Mouse (Mus musculus): ENCODE measurements around the gene Lcn5. TPM values are rescaled to one million over a fixed set of nuclear protein-coding genes. Genes with fewer than 3 reads are reported as not detected.
"Not testable (repeated sequence)": the region's sequence is repeated elsewhere in the genome, so short reads cannot be mapped to it uniquely, and the experiment has no call there.

Lcn5 gene
- polyA plus RNA-seq, 1 experiment from 2014 or later, result not detected

DNA sequence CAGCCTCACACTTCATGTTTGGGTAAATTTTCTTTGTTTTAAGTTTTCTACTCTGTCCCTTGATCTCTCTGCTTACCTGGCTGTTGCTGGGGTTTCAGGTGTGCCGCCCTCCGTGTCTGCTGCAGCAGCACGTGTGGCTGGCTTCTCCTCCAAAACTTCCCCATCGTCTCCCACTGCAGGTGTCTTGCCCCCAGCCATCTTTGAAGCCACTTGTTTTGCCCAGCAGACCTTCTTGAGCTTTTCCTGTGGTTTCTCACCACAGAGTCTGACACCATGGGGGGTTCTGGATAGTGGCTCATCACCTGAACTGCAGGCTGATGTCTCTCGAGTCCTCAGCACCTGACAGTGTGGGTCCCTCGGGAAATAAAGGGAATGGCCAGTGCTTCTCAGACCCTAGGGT is 21.8 kb downstream of the Lcn5 start:
- Histone ChIP-seq H3K4me2 (no peak overlapping the region), H3K27ac (no peak overlapping the region), H3K36me3 (no peaks in the 10 kb centered on the region), H3K4me1 (replicated peaks) (0 out of 2 replicates have a peak, but pooled peaks cover 2% of the 10 kb centered on the region), H3K9me3 (no peaks in the 10 kb centered on the region), H3K4me3 (replicated peaks) (no peak overlapping the region), H3K27me3 (peaks cover 3% of the 10 kb centered on the region; the same call in 1 of the 2 replicates), H3K9ac (replicated peaks) (no peak overlapping the region)
- WGBS, result 87% methylated on average over 6 of the region's 6 CpGs
- ATAC-seq (ENCODE audit: insufficient number of reproducible peaks, insufficient read depth, low FRiP score, low TSS enrichment, low read depth), result no peak

DNA sequence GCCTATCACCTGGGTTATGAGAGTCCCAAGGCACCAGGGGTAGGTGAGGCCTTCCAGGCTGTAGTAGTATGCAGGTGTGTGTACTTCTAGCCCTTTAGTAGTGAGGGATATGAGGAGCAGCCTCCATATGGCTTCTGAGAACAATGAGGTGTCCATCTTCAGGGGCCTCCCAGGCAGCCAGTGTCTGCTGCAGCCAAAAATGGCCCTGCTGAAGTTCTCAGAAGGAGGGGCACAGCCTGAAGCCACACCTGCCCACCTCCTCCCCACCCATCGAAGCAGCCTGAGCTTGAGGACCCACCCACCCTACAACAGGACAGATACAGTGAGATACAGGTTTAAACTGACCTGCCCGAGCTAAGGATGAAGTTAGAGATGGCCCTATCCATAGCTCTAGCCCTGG is 24.7 kb downstream of the Lcn5 start, which contains the start of gene Lcn10:
Lcn10 (plus strand) TSS at position 301 of the 400 bp plus-strand sequence.
- no peaks in the 10 kb centered on the region for H3K4me1 ChIP-seq (replicated peaks)
- H3K27ac ChIP-seq, result no peak within 1 kb of the TSS
- H3K4me3 ChIP-seq (replicated peaks), result no peak within 1 kb of the TSS
- no peak for ATAC-seq (ENCODE audit: insufficient number of reproducible peaks, insufficient read depth, low FRiP score, low TSS enrichment, low read depth)
- H3K9ac ChIP-seq (replicated peaks), result no peak within 1 kb of the TSS
- WGBS, result 76% methylated on average over 2 of the region's 2 CpGs
- no peak within 1 kb of the TSS for H3K4me2 ChIP-seq
- peaks cover 3% of the 10 kb centered on the region; the same call in 1 of the 2 replicates for H3K27me3 ChIP-seq
- H3K9me3 ChIP-seq, result no peaks in the 10 kb centered on the region
- no peaks in the 10 kb centered on the region for H3K36me3 ChIP-seq

DNA sequence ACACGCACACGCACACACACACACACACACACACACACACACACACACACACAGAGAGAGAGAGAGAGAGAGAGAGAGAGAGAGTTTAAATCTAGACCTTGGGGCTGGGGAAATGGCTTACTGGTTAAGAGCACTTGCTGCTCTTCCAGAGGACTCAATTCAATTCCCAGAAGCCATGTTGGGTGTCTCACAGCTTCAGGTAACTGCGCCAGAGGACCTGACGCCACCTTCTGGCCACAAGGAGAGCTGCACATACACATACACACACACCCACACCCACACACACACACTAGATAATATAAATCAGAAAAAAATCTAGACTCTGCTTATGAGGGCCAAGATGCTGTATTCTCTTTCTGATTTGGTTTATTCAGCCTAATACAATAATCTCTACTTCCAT is 29.2 kb downstream of the Lcn5 start:
- no peaks in the 10 kb centered on the region for H3K36me3 ChIP-seq
- no peak for ATAC-seq (ENCODE audit: insufficient number of reproducible peaks, insufficient read depth, low FRiP score, low TSS enrichment, low read depth)
- 71% methylated on average over 4 of the region's 4 CpGs for WGBS

DNA sequence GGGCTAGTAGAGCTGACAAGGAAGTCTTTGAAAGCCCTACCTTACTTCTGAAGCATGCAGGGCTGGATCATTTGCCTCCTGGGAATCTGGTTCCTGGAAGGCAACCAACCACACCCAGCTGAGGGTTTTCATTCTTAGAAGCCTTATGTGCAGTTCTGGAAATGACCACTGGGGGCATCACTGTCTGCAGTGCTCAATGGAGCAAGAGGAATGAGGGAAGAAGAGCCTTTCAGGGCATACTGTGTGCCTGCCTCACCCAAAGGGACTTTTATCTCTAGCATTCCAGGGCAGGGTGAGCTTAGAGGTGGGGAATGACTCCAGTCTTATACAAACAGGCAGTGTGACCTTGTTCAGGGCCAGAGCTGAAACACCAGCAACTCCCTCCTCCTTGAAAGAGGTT is 36.9 kb downstream of the Lcn5 start:
- Histone ChIP-seq H3K4me1 (replicated peaks) (no peaks in the 10 kb centered on the region), H3K4me3 (replicated peaks) (no peak overlapping the region), H3K9ac (replicated peaks) (no peak overlapping the region), H3K36me3 (no peaks in the 10 kb centered on the region), H3K27ac (no peak overlapping the region), H3K27me3 (no peaks in the 10 kb centered on the region; the same call in 1 of the 2 replicates), H3K4me2 (no peak overlapping the region), H3K9me3 (no peaks in the 10 kb centered on the region)
- ATAC-seq (ENCODE audit: insufficient number of reproducible peaks, insufficient read depth, low FRiP score, low TSS enrichment, low read depth), result no peak

More for the DNA sequence above, 29.2 kb downstream of the Lcn5 start:
- Histone ChIP-seq H3K9ac (replicated peaks) (no peak overlapping the region), H3K4me3 (replicated peaks) (no peak overlapping the region), H3K27me3 (no peaks in the 10 kb centered on the region), H3K4me2 (no peak overlapping the region), H3K4me1 (replicated peaks) (no peaks in the 10 kb centered on the region), H3K9me3 (no peaks in the 10 kb centered on the region), H3K27ac (no peak overlapping the region)

DNA sequence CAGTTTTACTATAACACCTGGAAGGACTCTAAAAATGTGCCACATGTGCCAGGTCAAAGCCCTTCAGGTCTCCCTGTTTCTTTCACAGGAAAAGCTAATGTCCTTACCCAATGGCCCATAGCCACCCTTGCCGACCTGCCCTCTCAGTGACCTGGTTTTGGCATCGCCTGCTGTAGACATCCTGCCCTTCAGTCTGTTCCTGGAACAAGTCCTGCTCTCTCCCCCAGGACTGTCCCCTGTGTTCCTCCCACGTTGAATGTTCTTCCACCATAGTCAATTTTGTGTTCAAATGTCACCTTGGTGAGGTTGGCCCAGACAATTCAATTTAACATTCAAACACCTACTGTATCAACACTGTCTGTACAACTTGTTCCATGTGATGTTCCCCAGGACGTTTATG is 39.2 kb downstream of the Lcn5 start:
- H3K4me1 ChIP-seq (replicated peaks), result no peaks in the 10 kb centered on the region
- 66% methylated on average over 4 of the region's 4 CpGs for WGBS
- no peaks in the 10 kb centered on the region; the same call in 1 of the 2 replicates for H3K27me3 ChIP-seq
- H3K27ac ChIP-seq, result no peak overlapping the region
- H3K4me3 ChIP-seq (replicated peaks), result no peak overlapping the region
- no peaks in the 10 kb centered on the region for H3K9me3 ChIP-seq
- no peak for ATAC-seq (ENCODE audit: insufficient number of reproducible peaks, insufficient read depth, low FRiP score, low TSS enrichment, low read depth)
- no peak overlapping the region for H3K9ac ChIP-seq (replicated peaks)
- H3K36me3 ChIP-seq, result no peaks in the 10 kb centered on the region
- no peak overlapping the region for H3K4me2 ChIP-seq

DNA sequence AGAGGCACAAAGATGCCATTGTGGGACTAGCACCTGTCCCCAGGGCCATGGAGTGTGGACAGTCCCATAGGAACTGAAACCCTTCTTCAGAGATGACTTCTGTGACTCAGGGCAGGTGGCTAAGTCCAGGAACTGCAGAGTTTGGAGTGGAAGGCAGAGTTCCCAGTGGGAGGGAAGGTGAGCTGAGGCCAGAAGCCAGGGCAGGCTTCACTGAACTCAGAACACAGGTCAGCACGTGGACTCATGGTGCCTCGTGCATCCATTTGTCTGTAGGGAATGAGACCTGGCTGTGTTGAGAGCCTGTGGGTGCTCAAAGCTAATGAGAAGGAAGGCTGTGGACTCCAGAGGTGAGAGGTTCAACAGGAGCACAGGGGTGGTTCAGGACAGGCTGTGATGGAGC is 40.9 kb downstream of the Lcn5 start:
- no peak overlapping the region for H3K4me2 ChIP-seq
- H3K27ac ChIP-seq, result no peak overlapping the region; the same call in 1 of the 2 replicates
- WGBS, result 85% methylated on average over 2 of the region's 2 CpGs
- H3K4me3 ChIP-seq (replicated peaks), result no peak overlapping the region
- H3K36me3 ChIP-seq, result no peaks in the 10 kb centered on the region
- no peak for ATAC-seq (ENCODE audit: insufficient number of reproducible peaks, insufficient read depth, low FRiP score, low TSS enrichment, low read depth)
- H3K27me3 ChIP-seq, result no peaks in the 10 kb centered on the region; the same call in 1 of the 2 replicates
- no peaks in the 10 kb centered on the region for H3K4me1 ChIP-seq (replicated peaks)
- no peak overlapping the region for H3K9ac ChIP-seq (replicated peaks)
- H3K9me3 ChIP-seq, result no peaks in the 10 kb centered on the region

DNA sequence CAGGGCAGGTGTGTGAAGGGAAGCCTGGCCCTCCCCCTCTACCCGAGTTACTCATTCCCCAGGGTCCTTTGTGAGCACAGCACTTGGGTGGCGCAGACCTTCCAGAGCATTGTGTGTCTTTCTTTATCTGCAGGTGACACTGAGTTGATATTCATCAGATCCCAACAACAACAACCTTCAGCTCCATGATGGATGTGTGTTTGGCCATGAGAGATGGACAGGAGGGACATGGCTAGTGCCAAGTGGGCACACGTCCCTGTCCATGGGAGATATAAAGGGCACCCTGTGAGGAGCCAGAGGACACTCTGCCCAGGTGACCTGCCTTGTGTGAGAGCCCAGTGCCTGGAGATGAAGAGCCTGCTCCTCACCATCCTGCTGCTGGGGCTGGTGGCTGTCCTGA is 42.0 kb downstream of the Lcn5 start, which contains the start of gene Obp2a:
Obp2a (plus strand) TSS at position 301 of the 400 bp plus-strand sequence.
- H3K27ac ChIP-seq; ATAC-seq (ENCODE audit: insufficient number of reproducible peaks, insufficient read depth, low FRiP score, low TSS enrichment, low read depth): not testable (repeated sequence)
- 82% methylated on average over 3 of the region's 3 CpGs for WGBS

DNA sequence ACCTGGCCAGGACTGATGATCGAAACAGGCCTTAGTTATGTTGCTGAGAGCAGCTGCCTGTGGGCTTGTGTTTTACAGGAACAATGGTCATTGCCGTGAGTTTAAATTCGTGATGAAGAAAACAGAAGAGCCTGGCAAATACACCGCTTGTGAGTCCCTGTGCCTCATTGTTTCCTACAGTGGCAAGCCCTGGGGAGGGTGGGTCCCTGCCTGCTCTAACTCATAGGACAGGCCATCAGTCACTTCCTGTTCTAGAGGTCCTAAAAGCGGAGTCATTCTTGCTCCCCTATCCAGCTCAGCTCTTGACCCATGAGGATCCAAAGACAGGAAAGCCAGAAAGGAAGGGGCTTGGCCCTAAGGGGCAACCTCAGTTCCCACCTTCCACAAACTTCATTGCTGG is 43.2 kb downstream of the Lcn5 start:
- ATAC-seq (ENCODE audit: insufficient number of reproducible peaks, insufficient read depth, low FRiP score, low TSS enrichment, low read depth), result no peak
- H3K4me3 ChIP-seq (replicated peaks), result no peak overlapping the region
- WGBS, result 72% methylated on average over 5 of the region's 5 CpGs
- no peaks in the 10 kb centered on the region for H3K36me3 ChIP-seq
- no peak overlapping the region for H3K9ac ChIP-seq (replicated peaks)
- no peaks in the 10 kb centered on the region; the same call in 1 of the 2 replicates for H3K27me3 ChIP-seq
- H3K4me1 ChIP-seq (replicated peaks), result no peaks in the 10 kb centered on the region
- H3K4me2 ChIP-seq, result no peak overlapping the region
- H3K9me3 ChIP-seq, result no peaks in the 10 kb centered on the region
- H3K27ac ChIP-seq, result no peak overlapping the region

More for the DNA sequence above, 42.0 kb downstream of the Lcn5 start, which contains the start of gene Obp2a:
- H3K27me3 ChIP-seq; H3K9ac ChIP-seq (replicated peaks); H3K4me1 ChIP-seq (replicated peaks); H3K4me2 ChIP-seq; H3K4me3 ChIP-seq (replicated peaks); H3K36me3 ChIP-seq; H3K9me3 ChIP-seq: not testable (repeated sequence)

DNA sequence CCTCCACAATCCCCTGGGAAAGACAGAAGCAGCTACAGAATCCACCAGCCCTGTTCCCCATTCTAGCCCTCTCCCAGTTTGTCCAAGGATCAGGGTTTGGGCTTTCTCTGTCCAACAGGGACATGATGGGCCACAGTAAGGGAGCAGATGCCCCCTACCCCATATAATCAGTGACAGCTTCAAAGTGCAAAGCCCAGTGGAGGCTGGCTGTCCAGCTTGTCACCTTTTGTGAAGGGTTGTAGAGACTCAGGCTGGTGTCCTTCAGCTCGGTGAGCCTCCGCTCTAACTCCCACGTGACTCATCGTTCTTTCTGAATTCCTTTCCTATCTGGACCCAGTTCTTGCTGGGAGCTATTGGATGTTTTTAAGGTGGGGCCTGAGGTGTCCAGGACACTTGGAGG is 46.0 kb downstream of the Lcn5 start:
- H3K9ac ChIP-seq (replicated peaks), result no peak overlapping the region
- no peak overlapping the region for H3K4me2 ChIP-seq
- peaks cover 9% of the 10 kb centered on the region for H3K4me1 ChIP-seq (replicated peaks)
- no peaks in the 10 kb centered on the region for H3K9me3 ChIP-seq
- no peak overlapping the region for H3K27ac ChIP-seq
- 80% methylated on average over 4 of the region's 4 CpGs for WGBS
- H3K27me3 ChIP-seq, result no peaks in the 10 kb centered on the region
- ATAC-seq (ENCODE audit: insufficient number of reproducible peaks, insufficient read depth, low FRiP score, low TSS enrichment, low read depth), result no peak
- peaks cover 4% of the 10 kb centered on the region; the same call in 1 of the 2 replicates for H3K36me3 ChIP-seq
- H3K4me3 ChIP-seq (replicated peaks), result no peak overlapping the region

DNA sequence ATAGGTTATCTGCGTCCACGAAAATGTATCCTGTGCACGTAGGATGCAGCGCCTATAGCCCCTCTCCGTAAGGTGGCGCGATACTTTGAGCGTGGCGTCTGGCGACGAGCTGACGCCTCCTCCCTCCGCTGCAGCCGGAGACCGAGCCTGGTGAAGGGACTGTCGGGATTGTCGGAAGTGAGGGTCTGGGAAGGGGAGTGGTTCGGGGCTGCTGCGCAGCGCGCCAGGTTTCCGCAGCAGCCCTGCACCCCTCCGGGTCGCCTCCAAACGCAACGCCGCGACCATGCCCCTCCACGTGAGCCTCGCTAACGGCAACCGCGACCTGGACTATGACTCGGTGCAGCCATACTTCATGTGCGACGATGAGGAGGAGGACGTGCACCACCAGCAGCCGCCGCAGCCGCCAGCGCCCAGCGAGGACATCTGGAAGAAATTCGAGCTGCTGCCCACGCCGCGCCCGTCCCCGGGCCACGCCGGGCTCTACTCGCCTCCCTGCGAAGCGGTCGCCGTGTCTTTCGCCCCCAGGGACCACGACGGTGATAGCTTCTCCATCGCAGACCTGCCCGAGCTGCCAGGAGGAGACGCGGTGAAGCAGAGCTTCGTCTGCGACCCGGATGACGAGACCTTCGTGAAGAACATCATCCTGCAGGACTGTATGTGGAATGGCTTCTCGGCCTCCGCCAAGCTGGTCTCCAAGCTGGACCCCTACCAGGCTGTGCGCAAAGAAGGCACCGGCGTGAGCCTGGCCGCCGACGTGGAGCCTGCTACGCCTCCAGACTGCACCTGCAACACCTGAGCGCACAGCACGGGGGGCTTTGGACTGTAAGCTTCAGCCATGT is 49.1 kb downstream of the Lcn5 start, which contains the start of gene Bmyc:
Bmyc (plus strand) TSS at position 97 of the 839 bp plus-strand sequence.
- H3K9ac ChIP-seq (replicated peaks), result peak within 1 kb of the TSS; percentile 75
- WGBS, result under 1% methylated on average over 78 of the region's 78 CpGs
- peaks cover 9% of the 10 kb centered on the region for H3K4me1 ChIP-seq (replicated peaks)
- H3K4me2 ChIP-seq, result peak within 1 kb of the TSS; percentile 90
- H3K27me3 ChIP-seq, result no peaks in the 10 kb centered on the region
- H3K27ac ChIP-seq, result peak within 1 kb of the TSS; percentile 79
- H3K4me3 ChIP-seq (replicated peaks), result peak within 1 kb of the TSS; percentile 65
- peaks cover 5% of the 10 kb centered on the region; the same call in 1 of the 2 replicates for H3K36me3 ChIP-seq
- H3K9me3 ChIP-seq, result no peaks in the 10 kb centered on the region
- ATAC-seq (ENCODE audit: insufficient number of reproducible peaks, insufficient read depth, low FRiP score, low TSS enrichment, low read depth), result peak; percentile 91

DNA sequence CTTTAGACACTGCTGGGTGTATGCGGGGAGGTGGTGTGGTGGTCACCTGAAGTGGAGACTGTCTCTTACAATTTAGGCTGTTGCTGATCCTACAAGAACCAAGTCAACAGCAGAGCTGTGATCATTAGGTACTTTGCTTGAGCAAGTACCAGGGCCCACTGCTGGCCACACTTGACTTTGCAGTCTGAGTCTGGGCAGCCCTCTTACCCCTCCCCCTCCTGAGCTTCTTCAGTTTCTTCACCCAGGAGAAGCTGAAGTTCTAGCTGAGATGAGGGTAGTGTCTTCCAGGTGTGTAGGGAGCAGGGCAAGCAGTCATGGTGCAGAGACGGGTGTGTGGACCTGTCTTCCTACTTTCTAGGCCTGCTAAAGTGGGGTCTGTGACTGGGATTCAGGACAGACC is 50.4 kb downstream of the Lcn5 start:
- no peak for ATAC-seq (ENCODE audit: insufficient number of reproducible peaks, insufficient read depth, low FRiP score, low TSS enrichment, low read depth)
- peak overlapping the region; percentile 37 for H3K4me2 ChIP-seq
- peaks cover 9% of the 10 kb centered on the region for H3K4me1 ChIP-seq (replicated peaks)
- H3K4me3 ChIP-seq (replicated peaks), result no peak overlapping the region; the same call in 1 of the 2 replicates
- H3K9me3 ChIP-seq, result no peaks in the 10 kb centered on the region
- WGBS, result 73% methylated on average over 2 of the region's 2 CpGs
- no peak overlapping the region for H3K9ac ChIP-seq (replicated peaks)
- peaks cover 5% of the 10 kb centered on the region; the same call in 1 of the 2 replicates for H3K36me3 ChIP-seq
- H3K27me3 ChIP-seq, result no peaks in the 10 kb centered on the region
- no peak overlapping the region for H3K27ac ChIP-seq
